Mouse (Mus musculus): ENCODE results near the gene Ttc16.
A peak's percentile ranks its signal among the peaks of the same experiment; 100 is the strongest.

Gene Ttc16

DNA sequence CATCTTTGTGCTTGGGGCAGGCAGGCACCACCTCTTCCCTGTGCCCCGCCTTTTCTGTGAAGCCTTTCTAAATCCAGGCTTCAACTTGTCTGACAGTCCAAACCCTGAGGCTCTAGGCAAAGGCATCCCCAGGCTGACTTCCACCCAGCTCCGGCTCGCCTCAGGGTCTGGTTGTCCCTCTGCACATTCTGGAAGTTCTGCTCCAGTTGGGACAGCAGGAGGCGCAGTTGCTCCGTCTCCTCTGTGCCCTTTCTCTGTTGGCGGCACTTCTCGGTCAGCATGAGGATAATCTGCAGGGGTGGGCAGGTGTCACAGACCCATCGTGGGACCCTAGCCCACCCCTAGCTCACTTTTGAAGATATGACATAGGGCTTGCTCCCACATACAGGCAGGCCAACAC lies 3.7 kb upstream of the Ttc16 start:
- peak; percentile 46 to 84 for DNase-seq

DNA sequence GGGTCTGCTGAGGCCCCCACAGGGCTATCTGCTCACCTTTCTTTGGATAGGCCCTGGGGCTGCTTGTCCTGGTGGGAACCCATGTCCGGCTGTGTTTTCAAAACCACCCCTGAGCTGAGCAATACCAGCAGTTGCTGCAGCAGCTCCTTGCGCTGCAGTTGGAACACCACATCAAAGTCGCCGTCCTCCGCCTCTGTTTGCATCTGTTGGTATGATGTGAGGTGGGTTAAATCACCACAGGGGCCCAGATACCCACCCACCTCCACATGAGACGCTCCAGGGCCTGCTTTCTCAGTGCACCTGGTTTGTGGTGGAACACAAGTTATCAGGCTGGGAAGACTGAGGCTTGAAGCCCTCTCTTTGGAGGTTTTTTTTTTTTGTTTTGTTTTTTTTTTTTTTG lies 2.6 kb upstream of the Ttc16 start:
- no peak for DNase-seq

- DNase-seq = peak in 1 of 2 experiments; percentile 33
Observed at GRCm38 (mm10) chr2:32776192-32776591, 759 bp upstream of the Ttc16 start.

- no peak for DNase-seq
Observed at GRCm38 (mm10) chr2:32772626-32773279, 2.7 kb downstream of the Ttc16 start.

GRCm38 (mm10) chr2:32771886-32772285 lies 3.5 kb downstream of the Ttc16 start:
- DNase-seq = peak; percentile 42 to 74

DNA sequence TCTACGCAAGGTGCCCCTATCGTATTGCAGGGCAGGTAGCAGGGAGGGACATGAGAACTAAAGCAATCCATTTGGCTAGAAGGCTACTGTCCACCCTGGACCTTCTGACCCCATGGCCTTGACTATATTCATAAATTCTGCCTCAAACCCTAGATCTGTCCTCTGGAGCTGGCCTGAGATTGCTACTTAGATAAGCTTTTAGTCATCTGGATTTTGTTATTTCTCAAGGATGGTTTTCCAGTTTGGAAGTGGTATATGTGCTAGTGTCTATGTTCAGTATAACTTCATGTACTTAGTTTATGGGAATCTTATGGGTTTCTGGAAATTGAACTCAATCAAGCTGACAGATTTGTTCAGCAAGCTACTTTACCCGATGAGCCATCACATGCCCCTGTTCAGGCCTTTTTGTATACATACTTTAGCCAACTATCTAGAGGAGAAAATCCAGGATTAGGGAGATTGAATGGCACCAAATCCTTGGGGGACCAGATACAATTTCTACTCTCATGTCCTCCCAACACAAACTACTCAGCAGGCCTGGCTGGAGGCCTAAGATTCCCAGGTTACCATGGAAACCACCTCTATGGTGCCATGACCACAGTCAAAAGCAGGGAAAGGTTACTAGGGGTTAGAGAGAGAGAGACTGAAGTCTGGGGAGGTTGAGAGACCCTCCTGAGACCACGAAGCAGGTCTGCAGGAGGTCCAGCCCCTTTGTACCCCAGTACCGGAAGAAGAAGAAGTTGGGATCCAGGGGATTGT lies 5.9 kb downstream of the Ttc16 start:
- no peak for DNase-seq

DNA sequence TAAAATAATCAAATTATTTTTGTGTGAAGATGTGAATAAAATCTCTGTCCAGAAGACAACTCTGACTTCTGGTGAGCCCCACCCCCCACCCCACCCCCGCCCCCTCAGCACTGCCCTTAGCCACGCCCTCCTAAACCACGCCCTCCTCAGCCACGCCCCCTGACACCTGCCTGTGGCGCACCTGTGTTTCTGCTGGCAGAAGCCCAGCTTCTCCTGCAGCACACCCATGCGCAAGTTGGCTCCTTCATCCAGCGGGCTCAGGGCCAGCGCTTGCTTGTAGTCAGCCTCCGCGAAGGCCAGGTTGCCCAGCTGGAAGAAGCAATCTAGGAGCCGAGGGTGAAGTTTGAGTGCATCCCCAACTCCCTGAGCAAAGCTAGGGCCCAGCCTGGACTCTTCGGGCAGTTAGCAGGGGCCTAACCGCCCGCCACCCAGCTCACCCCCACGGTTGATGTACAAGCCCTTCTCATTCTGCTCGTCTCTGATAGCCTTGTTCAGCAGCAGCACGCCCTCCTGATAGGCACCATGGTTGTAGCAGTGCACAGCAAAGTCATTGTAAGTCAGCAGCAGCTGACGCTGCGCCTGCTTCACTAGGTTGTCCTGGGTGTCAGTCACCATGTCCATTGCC lies 6.7 kb downstream of the Ttc16 start:
- peak; percentile 57 to 79 for DNase-seq

GRCm38 (mm10) chr2:32767241-32767640 lies 8.2 kb downstream of the Ttc16 start:
- peak; percentile 40 to 48 for DNase-seq

DNA sequence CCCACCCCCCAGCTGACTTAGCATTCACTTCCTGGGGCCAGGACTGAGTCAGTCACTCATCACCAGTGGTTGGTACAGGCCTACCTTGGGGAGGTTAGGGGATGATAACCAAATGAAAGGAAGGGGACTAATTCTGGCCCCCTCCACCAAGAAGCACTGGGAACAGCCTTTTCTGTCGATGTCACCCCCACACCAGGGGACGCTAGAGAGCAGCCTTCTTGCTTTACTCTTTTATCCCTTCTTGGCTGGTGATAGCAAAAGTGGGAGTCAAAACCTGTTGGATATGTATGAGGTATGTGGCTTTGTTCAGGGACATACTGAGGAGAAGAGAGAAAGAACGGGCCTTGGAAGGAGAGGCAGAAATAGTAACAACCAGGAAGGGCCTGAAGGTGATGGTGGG lies 12.1 kb downstream of the Ttc16 start:
- DNase-seq = no peak

GRCm38 (mm10) chr2:32761859-32762258 lies 13.6 kb downstream of the Ttc16 start:
- no peak for DNase-seq

- DNase-seq = no peak
Observed at GRCm38 (mm10) chr2:32761361-32761760, 14.1 kb downstream of the Ttc16 start.

- no peak for DNase-seq
Observed at GRCm38 (mm10) chr2:32759001-32759400, 16.4 kb downstream of the Ttc16 start.

GRCm38 (mm10) chr2:32758503-32758902 lies 16.9 kb downstream of the Ttc16 start:
- DNase-seq = peak; percentile 45 to 54

- DNase-seq = peak; percentile 98
Observed at GRCm38 (mm10) chr2:32757056-32757845, 18.2 kb downstream of the Ttc16 start, which contains the start of gene Tor2a. Gene Tor2a (plus strand): TSS chr2:32757234.

GRCm38 (mm10) chr2:32756674-32757055 lies 18.8 kb downstream of the Ttc16 start:
- DNase-seq = no peak

GRCm38 (mm10) chr2:32752181-32752580 lies 23.3 kb downstream of the Ttc16 start:
- DNase-seq = no peak

GRCm38 (mm10) chr2:32751665-32752033 lies 23.8 kb downstream of the Ttc16 start:
- no peak for DNase-seq

DNA sequence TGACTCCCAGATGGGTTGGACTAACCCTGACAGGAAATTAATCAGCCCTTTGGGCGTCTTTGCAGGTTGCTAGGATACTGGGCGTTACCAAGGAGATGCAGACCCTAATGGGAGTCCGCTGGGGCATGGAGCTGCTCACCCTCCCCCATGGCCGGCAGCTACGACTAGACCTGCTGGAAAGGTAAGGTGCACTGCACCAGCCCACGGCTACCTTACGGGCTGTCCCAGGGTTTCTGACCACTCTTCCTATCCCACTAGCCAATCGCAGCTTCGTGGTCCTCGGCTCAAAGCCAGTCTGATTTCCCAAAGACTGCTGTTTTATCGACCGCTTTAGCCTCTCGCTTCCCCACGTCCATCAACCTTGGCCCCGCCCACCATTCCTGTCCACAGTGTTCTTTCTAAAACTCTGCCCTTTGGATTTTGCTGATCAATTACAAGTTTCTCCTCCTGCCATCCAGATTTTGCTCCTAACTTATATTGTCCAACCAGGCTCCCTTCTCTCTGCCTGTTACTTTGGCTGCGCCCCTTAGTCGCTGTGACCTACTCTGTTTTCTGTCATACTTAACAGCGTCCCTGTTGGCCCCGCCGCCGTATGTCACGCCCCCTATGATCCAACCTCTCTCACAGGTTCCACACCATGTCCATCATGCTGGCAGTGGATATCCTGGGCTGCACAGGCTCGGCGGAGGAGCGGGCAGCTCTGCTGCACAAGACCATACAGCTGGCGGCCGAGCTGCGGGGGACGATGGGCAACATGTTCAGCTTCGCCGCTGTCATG lies 24.4 kb downstream of the Ttc16 start:
- DNase-seq = peak; percentile 88 to 90

- no peak for DNase-seq
Observed at GRCm38 (mm10) chr2:32750199-32750598, 25.2 kb downstream of the Ttc16 start.

DNA sequence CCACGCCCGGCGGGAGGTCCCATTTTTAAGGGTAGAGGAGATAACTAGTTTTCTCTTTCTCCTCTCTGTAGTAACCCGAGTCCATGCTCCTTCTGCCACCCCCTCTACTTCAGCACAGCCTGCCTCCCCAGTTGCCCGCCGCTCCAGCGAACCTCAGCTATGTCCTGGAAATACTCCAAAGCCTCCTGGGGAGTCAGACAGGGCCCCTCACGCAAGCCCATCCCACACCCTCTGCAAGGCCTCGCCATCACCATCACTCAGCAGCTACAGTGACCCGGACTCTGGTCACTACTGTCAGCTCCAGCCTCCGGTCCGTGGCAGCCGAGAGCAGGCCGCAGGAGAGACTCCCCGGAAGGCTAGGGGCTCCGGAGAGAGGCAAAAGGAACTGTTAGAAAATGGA lies 26.4 kb downstream of the Ttc16 start:
- DNase-seq = no peak

DNA sequence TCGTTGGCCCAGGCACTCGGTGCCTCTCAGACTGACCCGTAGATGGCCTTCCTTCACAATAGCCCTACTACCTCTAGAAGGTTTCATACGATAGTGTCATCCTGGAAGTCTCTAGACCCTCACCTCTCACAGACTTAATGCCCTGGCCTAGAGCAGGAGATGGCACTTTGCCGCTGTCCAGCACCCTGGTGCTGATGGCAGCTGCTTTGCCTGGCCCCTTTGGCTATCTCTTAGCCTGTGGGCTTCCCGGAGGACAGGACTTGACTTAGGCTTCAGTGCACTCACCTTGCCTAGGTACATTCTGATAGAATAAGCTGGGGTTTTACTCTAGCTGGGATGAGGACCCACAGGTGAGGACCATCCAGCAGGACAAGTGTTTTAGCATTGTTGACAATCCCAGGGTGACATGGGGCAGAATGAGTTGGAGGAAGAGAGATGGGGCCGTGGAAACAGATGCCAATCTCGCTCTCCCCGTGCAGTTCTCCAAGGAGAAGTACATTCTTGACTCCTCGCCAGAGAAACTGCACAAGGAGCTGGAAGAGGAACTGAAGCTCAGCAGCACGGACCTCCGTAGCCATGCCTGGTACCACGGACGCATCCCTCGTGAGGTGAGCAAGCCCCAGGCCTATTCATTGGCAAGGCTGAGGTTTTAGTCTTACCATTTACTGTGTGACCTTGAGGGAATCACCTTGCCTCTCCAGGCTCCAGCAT lies 31.0 kb downstream of the Ttc16 start:
- DNase-seq = peak in 1 of 2 experiments; percentile 54

DNA sequence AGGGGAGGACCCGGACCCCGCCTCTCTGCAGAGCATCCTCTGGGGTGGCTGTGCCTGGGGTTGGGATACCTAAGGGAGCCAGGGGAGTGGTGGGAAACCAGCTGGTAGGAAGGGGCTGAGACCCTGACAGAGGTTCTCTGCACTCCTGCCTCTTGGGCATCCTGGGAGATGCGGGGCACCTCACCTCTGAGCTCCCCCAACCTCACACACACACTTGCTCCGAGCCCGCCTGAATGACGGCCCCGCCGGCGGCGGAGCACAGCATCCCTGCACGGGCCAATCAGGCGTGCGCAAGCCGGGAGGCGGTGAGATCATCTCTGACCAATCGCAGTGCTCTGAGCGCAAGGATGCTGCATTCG lies 33.3 kb downstream of the Ttc16 start:
- no peak for DNase-seq

Measured in kidney, postnatal 36 days (tissue).